Mouse (Mus musculus): ENCODE results near the gene Gm11214. TPM values are rescaled to one million over a fixed set of nuclear protein-coding genes. Genes with fewer than 3 reads are reported as not detected.

Gene Gm11214
- polyA plus RNA-seq (2014; fragmentation: Nextera tagmentation; extraction: Ambion mirVana): not detected in 2 replicates

DNA sequence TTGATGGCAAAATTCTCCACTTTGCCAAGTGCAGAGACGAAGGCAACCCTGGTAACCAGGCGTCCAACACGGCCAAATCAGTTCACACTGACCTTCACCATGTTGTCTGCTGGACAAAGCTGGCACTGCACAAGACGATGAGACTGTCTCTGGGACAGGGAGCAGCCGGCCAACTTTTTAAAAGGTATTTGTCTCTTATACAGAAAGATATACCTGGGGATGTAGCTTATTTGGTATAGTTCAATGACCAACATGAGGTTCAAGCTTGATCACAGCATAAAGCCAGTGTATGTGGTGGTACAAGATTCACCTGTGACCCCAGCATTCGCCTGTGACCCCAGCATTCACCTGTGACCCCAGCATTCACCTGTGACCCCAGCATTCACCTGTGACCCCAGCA is at the start of gene Gm11214:
Gm11214 (minus strand) TSS at position 101 of the 400 bp plus-strand sequence.
- Histone ChIP-seq H3K4me1 (ENCODE audit: control insufficient read depth, insufficient read depth, low read length) (no peaks in the 10 kb centered on the region), H3K27me3 (ENCODE audit: control insufficient read depth, insufficient read depth, low read length) (no peaks in the 10 kb centered on the region), H3K4me2 (ENCODE audit: low read depth, severe bottlenecking) (no peak within 1 kb of the TSS), H3K9me3 (ENCODE audit: control insufficient read depth, low read length) (no peaks in the 10 kb centered on the region), H3K9ac (ENCODE audit: low read length) (no peak within 1 kb of the TSS), H3K27ac (replicated peaks; ENCODE audit: low read depth, low read length) (no peak within 1 kb of the TSS), H3K4me3 (ENCODE audit: low read depth, low read length) (no peak within 1 kb of the TSS), H3K36me3 (ENCODE audit: control insufficient read depth, insufficient read depth, low read length) (no peaks in the 10 kb centered on the region)
- no peak for ATAC-seq (ENCODE audit: insufficient number of reproducible peaks, low FRiP score, low TSS enrichment, low read depth)
- DNase-seq (ENCODE audit: low spot score): no peak
- 91% methylated on average over 6 of the region's 6 CpGs for WGBS

DNA sequence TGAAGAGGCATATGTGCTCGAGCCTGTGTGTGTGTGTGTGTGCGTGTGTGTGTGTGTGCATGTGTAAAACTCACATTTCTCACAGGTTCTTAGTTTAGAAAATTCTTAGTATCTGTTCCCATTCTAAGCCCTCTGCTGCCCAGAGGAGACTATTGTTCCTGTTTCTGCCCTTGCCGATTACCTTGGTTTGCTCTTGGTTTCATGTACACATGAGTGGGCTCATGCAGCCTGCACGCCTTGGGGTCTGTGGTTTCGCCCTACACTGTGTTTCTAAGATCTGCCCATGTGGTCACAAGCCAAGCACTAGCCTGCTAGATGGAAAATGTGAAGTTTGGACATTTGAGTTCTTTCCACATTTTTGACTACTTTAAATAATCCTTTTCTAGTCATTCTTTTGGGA is 48.7 kb upstream of the Gm11214 start:
- Histone ChIP-seq H3K9me3 (ENCODE audit: control insufficient read depth, low read length) (no peaks in the 10 kb centered on the region), H3K4me3 (ENCODE audit: low read depth, low read length) (no peak overlapping the region), H3K4me1 (ENCODE audit: control insufficient read depth, insufficient read depth, low read length) (no peaks in the 10 kb centered on the region), H3K9ac (ENCODE audit: low read length) (no peak overlapping the region), H3K27me3 (ENCODE audit: control insufficient read depth, insufficient read depth, low read length) (no peaks in the 10 kb centered on the region), H3K27ac (replicated peaks; ENCODE audit: low read depth, low read length) (no peak overlapping the region), H3K36me3 (ENCODE audit: control insufficient read depth, insufficient read depth, low read length) (no peaks in the 10 kb centered on the region), H3K4me2 (ENCODE audit: low read depth, severe bottlenecking) (no peak overlapping the region)
- ATAC-seq (ENCODE audit: insufficient number of reproducible peaks, low FRiP score, low TSS enrichment, low read depth) (no peak), DNase-seq (ENCODE audit: low spot score) (no peak)
- WGBS: 94% methylated on average over 5 of the region's 5 CpGs

DNA sequence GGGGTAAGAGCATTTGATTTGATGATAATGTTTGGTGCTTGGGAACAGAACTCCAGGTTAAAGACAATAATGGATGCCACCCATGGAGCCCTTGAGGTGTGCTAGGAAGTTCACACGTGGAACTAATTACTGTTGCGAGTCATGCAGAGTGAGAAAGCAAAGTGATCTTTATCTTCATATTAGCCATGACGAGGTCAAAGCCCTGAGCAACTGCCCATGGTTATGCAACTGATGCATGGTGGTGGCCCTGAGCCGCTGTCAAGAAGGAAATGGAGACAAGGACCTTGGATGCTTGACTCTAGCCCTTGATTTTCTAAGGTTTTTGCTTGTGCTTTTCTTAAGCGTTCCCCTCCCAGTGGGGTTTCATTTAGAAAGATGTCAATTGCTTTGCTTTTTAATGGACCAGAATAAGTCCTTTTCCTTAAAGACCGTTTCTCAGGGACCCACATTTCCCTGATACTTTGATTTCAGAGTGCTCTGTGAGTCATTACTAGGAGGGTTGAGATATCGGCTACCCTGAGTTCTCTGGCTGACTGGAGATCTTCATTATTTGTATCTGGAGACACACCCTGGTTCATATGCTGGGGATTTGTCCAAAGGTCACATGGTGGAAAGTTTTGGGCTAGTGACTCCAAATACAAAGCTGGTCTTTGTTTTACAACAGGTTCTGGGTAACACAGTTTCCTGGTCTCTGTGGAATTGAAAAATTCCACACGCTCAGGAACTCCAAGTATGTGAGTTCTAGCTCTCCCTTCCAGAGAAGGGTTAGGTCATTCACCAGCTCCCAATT is 47.4 kb upstream of the Gm11214 start:
- WGBS: 63% methylated on average over 8 of the region's 8 CpGs

DNA sequence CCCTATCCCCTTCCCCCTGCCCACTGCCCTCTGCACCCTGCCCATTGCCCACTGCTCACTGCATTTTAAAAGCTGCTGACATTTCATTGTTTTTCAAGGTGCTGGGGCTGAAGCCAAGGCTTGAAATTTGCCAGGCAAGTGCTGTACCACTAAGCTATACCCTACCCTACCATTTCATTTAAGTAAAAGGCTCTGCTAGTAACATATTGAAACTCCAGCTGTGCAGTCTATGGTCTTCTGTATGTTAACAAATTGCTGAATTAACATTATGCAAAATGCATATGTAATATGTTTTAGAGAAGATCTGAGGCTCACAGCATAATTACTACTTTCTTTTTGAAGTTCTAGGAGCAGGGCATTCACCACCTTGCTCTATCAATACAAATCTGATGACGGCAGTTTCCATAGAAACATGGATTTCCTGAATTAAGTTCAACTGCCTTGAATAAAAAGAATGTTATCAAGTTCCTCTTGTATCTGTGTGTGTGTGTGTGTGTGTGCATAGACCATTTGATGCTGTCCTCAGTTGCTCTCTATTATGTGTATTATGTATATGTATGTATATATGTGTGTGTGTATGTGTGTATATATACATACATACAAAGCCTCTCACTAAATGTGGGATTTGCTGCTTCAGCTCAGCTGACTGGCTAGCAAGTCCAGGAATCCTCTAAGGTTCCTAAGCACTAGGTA is 43.2 kb upstream of the Gm11214 start:
- H3K4me2 ChIP-seq (ENCODE audit: low read depth, severe bottlenecking): no peak overlapping the region
- H3K4me3 ChIP-seq (ENCODE audit: low read depth, low read length): no peak overlapping the region
- no peaks in the 10 kb centered on the region for H3K9me3 ChIP-seq (ENCODE audit: control insufficient read depth, low read length)
- H3K9ac ChIP-seq (ENCODE audit: low read length): no peak overlapping the region
- WGBS: 98% methylated on average over 1 of the region's 1 CpGs
- no peaks in the 10 kb centered on the region for H3K4me1 ChIP-seq (ENCODE audit: control insufficient read depth, insufficient read depth, low read length)
- DNase-seq (ENCODE audit: low spot score) (no peak), ATAC-seq (ENCODE audit: insufficient number of reproducible peaks, low FRiP score, low TSS enrichment, low read depth) (no peak)
- no peaks in the 10 kb centered on the region for H3K36me3 ChIP-seq (ENCODE audit: control insufficient read depth, insufficient read depth, low read length)
- H3K27ac ChIP-seq (replicated peaks; ENCODE audit: low read depth, low read length): no peak overlapping the region
- H3K27me3 ChIP-seq (ENCODE audit: control insufficient read depth, insufficient read depth, low read length): no peaks in the 10 kb centered on the region

More for the DNA sequence above, 47.4 kb upstream of the Gm11214 start:
- H3K27me3 ChIP-seq (ENCODE audit: control insufficient read depth, insufficient read depth, low read length): no peaks in the 10 kb centered on the region
- H3K4me1 ChIP-seq (ENCODE audit: control insufficient read depth, insufficient read depth, low read length): no peaks in the 10 kb centered on the region
- no peak for DNase-seq (ENCODE audit: low spot score)
- no peak overlapping the region for H3K4me3 ChIP-seq (ENCODE audit: low read depth, low read length)
- H3K36me3 ChIP-seq (ENCODE audit: control insufficient read depth, insufficient read depth, low read length): no peaks in the 10 kb centered on the region
- ATAC-seq (ENCODE audit: insufficient number of reproducible peaks, low FRiP score, low TSS enrichment, low read depth): no peak
- H3K9me3 ChIP-seq (ENCODE audit: control insufficient read depth, low read length): no peaks in the 10 kb centered on the region
- H3K9ac ChIP-seq (ENCODE audit: low read length): no peak overlapping the region
- no peak overlapping the region for H3K27ac ChIP-seq (replicated peaks; ENCODE audit: low read depth, low read length)
- H3K4me2 ChIP-seq (ENCODE audit: low read depth, severe bottlenecking): no peak overlapping the region

DNA sequence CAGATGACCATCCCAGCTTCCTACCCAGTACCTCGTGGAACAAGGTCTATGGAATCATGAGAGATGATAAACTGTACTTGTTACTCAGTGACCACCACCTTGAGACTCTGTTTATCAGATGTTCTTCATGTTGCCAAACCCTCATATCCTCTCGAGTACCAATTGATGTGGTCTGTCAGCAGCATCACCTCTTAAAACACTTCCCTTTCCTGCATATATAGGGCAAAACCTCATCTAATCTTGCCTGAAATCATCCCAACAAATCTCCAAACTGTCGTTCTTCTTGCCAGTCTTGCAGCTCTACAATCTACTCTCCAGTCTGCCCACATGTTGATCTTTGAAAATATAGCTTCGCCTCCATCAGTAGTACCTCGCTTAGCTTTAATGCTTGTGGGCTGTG is 41.1 kb upstream of the Gm11214 start:
- no peaks in the 10 kb centered on the region for H3K4me1 ChIP-seq (ENCODE audit: control insufficient read depth, insufficient read depth, low read length)
- DNase-seq (ENCODE audit: low spot score): no peak
- no peak for ATAC-seq (ENCODE audit: insufficient number of reproducible peaks, low FRiP score, low TSS enrichment, low read depth)
- no peak overlapping the region for H3K9ac ChIP-seq (ENCODE audit: low read length)
- H3K36me3 ChIP-seq (ENCODE audit: control insufficient read depth, insufficient read depth, low read length): no peaks in the 10 kb centered on the region
- no peak overlapping the region for H3K4me3 ChIP-seq (ENCODE audit: low read depth, low read length)
- H3K27ac ChIP-seq (replicated peaks; ENCODE audit: low read depth, low read length): no peak overlapping the region
- no peaks in the 10 kb centered on the region for H3K27me3 ChIP-seq (ENCODE audit: control insufficient read depth, insufficient read depth, low read length)
- 77% methylated on average over 5 of the region's 5 CpGs for WGBS
- H3K4me2 ChIP-seq (ENCODE audit: low read depth, severe bottlenecking): no peak overlapping the region
- no peaks in the 10 kb centered on the region for H3K9me3 ChIP-seq (ENCODE audit: control insufficient read depth, low read length)

DNA sequence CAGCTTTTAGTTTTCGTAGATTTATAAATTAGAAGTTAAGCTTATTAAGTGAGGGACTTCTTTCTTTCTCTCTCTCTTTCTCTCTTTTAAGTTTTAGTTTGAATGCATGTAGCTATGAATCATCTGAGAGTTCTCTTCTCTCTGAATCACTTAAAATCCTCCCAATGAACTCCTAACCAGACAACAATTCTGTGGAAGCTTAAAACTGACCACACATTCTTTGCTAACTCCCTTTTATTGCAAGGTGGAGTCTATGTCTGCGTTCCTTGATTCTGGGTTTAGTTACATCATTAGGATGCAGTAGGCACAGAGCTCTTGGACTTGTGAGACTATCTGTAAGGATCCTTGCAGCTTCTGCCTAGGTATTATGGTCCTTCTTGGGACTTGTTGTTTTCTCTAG is 40.5 kb upstream of the Gm11214 start:
- no peak overlapping the region for H3K4me2 ChIP-seq (ENCODE audit: low read depth, severe bottlenecking)
- H3K9ac ChIP-seq (ENCODE audit: low read length): no peak overlapping the region
- 91% methylated on average over 2 of the region's 2 CpGs for WGBS
- ATAC-seq (ENCODE audit: insufficient number of reproducible peaks, low FRiP score, low TSS enrichment, low read depth): no peak
- no peak for DNase-seq (ENCODE audit: low spot score)
- H3K4me1 ChIP-seq (ENCODE audit: control insufficient read depth, insufficient read depth, low read length): no peaks in the 10 kb centered on the region
- H3K9me3 ChIP-seq (ENCODE audit: control insufficient read depth, low read length): no peaks in the 10 kb centered on the region
- no peak overlapping the region for H3K27ac ChIP-seq (replicated peaks; ENCODE audit: low read depth, low read length)
- no peak overlapping the region for H3K4me3 ChIP-seq (ENCODE audit: low read depth, low read length)
- no peaks in the 10 kb centered on the region for H3K27me3 ChIP-seq (ENCODE audit: control insufficient read depth, insufficient read depth, low read length)
- H3K36me3 ChIP-seq (ENCODE audit: control insufficient read depth, insufficient read depth, low read length): no peaks in the 10 kb centered on the region

DNA sequence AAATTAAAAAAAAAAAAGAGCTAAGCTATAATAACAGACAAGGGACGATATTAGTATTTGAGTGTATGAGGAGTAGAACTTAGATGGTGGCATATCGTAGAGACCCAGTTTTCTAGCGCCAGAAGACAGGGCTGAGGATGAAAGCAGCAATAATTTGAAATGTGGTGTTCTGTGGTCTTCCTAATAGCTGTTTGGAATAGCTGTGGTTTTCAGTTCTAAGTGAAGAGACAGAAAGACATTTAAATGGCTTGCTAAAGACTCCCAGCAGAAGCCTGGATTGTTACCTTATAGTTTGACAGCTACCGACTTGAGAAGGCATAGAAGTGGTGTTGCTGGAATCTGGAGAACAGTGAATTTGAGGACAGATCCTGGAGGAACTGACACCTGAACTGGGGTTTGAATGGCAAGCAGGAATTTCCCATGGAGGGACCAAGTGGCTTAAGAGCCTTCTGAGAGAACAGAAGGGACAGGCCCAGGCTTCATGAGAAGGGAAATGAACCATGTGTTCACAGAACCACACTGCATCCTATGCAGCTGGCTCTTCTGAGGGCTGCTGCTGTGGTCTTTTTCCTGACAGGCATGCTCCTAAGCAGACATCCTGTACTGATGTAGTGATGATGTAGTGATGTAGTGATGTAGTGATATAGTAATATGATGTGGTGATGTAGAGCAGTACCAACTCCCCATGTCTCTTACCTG is 39.0 kb upstream of the Gm11214 start:
- ATAC-seq (ENCODE audit: insufficient number of reproducible peaks, low FRiP score, low TSS enrichment, low read depth) (no peak), DNase-seq (ENCODE audit: low spot score) (no peak)
- Histone ChIP-seq H3K27me3 (ENCODE audit: control insufficient read depth, insufficient read depth, low read length) (no peaks in the 10 kb centered on the region), H3K36me3 (ENCODE audit: control insufficient read depth, insufficient read depth, low read length) (no peaks in the 10 kb centered on the region), H3K9ac (ENCODE audit: low read length) (no peak overlapping the region), H3K4me1 (ENCODE audit: control insufficient read depth, insufficient read depth, low read length) (no peaks in the 10 kb centered on the region), H3K4me3 (ENCODE audit: low read depth, low read length) (no peak overlapping the region), H3K4me2 (ENCODE audit: low read depth, severe bottlenecking) (no peak overlapping the region), H3K27ac (replicated peaks; ENCODE audit: low read depth, low read length) (no peak overlapping the region), H3K9me3 (ENCODE audit: control insufficient read depth, low read length) (no peaks in the 10 kb centered on the region)
- WGBS: 91% methylated on average over 4 of the region's 4 CpGs

DNA sequence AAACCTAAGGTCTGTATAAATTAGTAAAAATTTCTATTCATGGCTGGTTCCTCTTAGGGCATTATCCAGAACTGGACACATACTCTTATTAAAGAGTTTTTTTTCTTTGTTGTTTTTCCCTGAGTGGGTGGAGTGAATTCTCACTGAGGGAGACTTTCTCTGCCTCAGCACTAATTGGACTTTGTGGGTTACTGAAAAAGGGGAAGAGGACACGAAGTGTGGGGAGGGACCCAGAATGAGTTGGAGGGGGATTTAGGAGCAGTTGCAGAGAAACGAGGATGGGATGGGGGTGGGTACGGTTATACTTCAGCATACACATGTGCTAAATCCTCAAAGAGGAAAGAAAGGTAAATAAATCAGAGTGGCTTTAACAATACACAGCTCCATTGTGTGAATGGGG is 36.6 kb upstream of the Gm11214 start:
- Histone ChIP-seq H3K27me3 (ENCODE audit: control insufficient read depth, insufficient read depth, low read length) (no peaks in the 10 kb centered on the region), H3K4me1 (ENCODE audit: control insufficient read depth, insufficient read depth, low read length) (no peaks in the 10 kb centered on the region), H3K4me2 (ENCODE audit: low read depth, severe bottlenecking) (no peak overlapping the region), H3K4me3 (ENCODE audit: low read depth, low read length) (no peak overlapping the region), H3K36me3 (ENCODE audit: control insufficient read depth, insufficient read depth, low read length) (no peaks in the 10 kb centered on the region), H3K27ac (replicated peaks; ENCODE audit: low read depth, low read length) (no peak overlapping the region), H3K9ac (ENCODE audit: low read length) (no peak overlapping the region), H3K9me3 (ENCODE audit: control insufficient read depth, low read length) (no peaks in the 10 kb centered on the region)
- 75% methylated on average over 3 of the region's 3 CpGs for WGBS
- ATAC-seq (ENCODE audit: insufficient number of reproducible peaks, low FRiP score, low TSS enrichment, low read depth): no peak
- no peak for DNase-seq (ENCODE audit: low spot score)

Data from limb, embryonic 11.5 days (tissue).